Comparison of ENCODE assay signal across 16 mouse cellular contexts in the genomic region with DNA sequence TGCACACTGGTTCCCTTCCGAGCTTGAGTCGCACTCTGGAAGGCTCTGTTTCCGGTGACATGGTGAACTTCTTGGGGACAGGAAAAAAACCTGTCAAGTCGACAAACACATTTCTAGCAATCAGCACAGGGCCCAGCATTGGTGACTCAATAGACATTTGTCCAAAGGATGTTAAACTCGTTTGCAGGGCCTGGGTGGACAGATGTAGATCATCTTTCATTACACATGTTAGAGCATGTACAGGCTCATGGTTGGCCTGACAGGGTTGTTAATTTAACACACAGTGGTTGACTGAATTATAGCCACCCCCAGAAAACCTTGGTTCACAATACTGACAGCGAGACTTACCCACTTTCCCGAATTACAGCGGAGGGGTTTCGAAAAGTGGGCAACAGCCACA.
"Had no signal": no experiment of that assay in that cellular context is flagged by ENCODE, and none has a peak within 500 bp of the region (broad histone marks: within the 10 kb centered on the region; RNA-seq: fewer than 3 reads in every experiment).

No protein-coding gene starts in this region.

- H3K9ac ChIP-seq: neural tube, embryonic 13.5 days; neural tube, embryonic 15.5 days; stomach, embryonic 15.5 days had no signal

- H3K27ac ChIP-seq: neural tube, embryonic 13.5 days; neural tube, embryonic 15.5 days; stomach, embryonic 15.5 days; stomach, postnatal 0 days had no signal

- H3K9me3 ChIP-seq: neural tube, embryonic 13.5 days; neural tube, embryonic 15.5 days; stomach, embryonic 15.5 days had no signal

- H3K4me2 ChIP-seq: neural tube, embryonic 13.5 days; neural tube, embryonic 15.5 days; stomach, embryonic 15.5 days had no signal

- H3K4me3 ChIP-seq: neural tube, embryonic 13.5 days; neural tube, embryonic 15.5 days; stomach, embryonic 15.5 days had no signal

- H3K36me3 ChIP-seq: neural tube, embryonic 13.5 days; neural tube, embryonic 15.5 days; stomach, embryonic 15.5 days had no signal

- H3K27me3 ChIP-seq: neural tube, embryonic 13.5 days; neural tube, embryonic 15.5 days; stomach, embryonic 15.5 days had no signal

- DNase-seq: retina, postnatal 1 day; right cerebral cortex, adult 18-20 months; right cerebral cortex, postnatal 14 days; right cerebral cortex, postnatal 25 days; right cerebral cortex, postnatal 4 days; spleen, adult 18-20 months; thymus, adult 18-20 months; thymus, adult 2 months; thymus, postnatal 14 days; thymus, postnatal 25 days; thymus, postnatal 36 days; thymus, postnatal 4 days had no signal

- H3K4me1 ChIP-seq: stomach, embryonic 15.5 days had no signal
